Mouse (Mus musculus) heart, embryonic 15.5 days (tissue): ENCODE data around the gene Evi2a. TPM values are rescaled to one million over a fixed set of nuclear protein-coding genes. Genes with fewer than 3 reads are reported as not detected.

Experiments used
- ATAC-seq: fragments of 200-750 bp; cut with Nextera tagmentation; replicated peaks from 2 replicates; pipeline ENCODE4 v1.8.0; 2017; ENCODE audit warnings: low read depth, moderate TSS enrichment; ENCODE audit not compliant: insufficient number of reproducible peaks, insufficient read depth, low FRiP score
- H3K27ac ChIP-seq: fragments of 300-500 bp; sonication (generic); 2 replicates; pipeline ENCODE4 v1.5.1; 2015; ENCODE audit warnings: mild to moderate bottlenecking, inconsistent platforms
- H3K27me3 ChIP-seq: fragments of 300-500 bp; sonication (generic); 2 replicates; pipeline ENCODE4 v1.6.1; 2015; ENCODE audit warnings: inconsistent platforms
- H3K36me3 ChIP-seq: fragments of 300-500 bp; sonication (generic); 2 replicates; pipeline ENCODE4 v1.6.1; 2015; ENCODE audit warnings: mild to moderate bottlenecking, inconsistent platforms
- H3K4me1 ChIP-seq: fragments of 300-500 bp; sonication (generic); replicated peaks from 2 replicates; pipeline ENCODE4 v1.6.1; 2015; ENCODE audit warnings: inconsistent platforms
- H3K4me2 ChIP-seq: fragments of 300-500 bp; sonication (generic); 2 replicates; pipeline ENCODE4 v1.6.1; 2015; ENCODE audit warnings: inconsistent platforms, mild to moderate bottlenecking, moderate library complexity
- H3K4me3 ChIP-seq: fragments of 300-500 bp; sonication (generic); 2 replicates; pipeline ENCODE4 v1.5.1; 2015; ENCODE audit warnings: mild to moderate bottlenecking, inconsistent platforms
- H3K9ac ChIP-seq: fragments of 300-500 bp; sonication (generic); 2 replicates; pipeline ENCODE4 v1.6.1; 2015; ENCODE audit warnings: mild to moderate bottlenecking, inconsistent platforms
- H3K9me3 ChIP-seq: fragments of 300-500 bp; sonication (generic); replicated peaks from 2 replicates; pipeline ENCODE4 v1.6.1; 2016; ENCODE audit warnings: inconsistent platforms
- WGBS: fragments of 180-500 bp; shearing (Covaris S2); methylation state at CpG from one replicate; pipeline ENCODE4 v1.1.7; 2015; ENCODE audit warnings: mixed read lengths; 5-methylcytosine and 5-hydroxymethylcytosine counted together
- polyA plus RNA-seq: library from polyadenylated mRNA; unstranded; fragments of >200 nt; fragmentation: Nextera tagmentation; extraction: Ambion mirVana; gene quantifications from 2 replicates; pipeline ENCODE4 v1.2.1, GENCODE M21; 2015

Gene Evi2a
- polyA plus RNA-seq, 1 experiment from 2014 or later, result 2.3 TPM

DNA sequence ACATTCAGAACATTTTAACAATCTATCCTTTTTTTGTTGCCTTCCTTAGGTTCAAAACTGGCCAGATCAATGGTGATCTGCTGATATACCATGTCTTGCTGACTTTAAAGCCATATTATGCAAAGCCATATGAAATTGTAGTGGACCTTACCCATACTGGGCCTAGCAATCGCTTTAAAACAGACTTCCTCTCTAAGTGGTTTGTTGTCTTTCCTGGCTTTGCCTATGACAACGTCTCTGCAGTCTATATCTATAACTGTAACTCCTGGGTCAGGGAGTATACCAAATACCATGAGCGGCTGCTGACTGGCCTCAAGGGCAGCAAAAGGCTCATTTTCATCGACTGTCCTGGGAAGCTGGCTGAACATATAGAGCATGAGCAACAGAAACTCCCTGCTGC lies 5.1 kb upstream of the Evi2a start:
- 72% methylated on average over 4 of the region's 4 CpGs for WGBS
- no peak for ATAC-seq

DNA sequence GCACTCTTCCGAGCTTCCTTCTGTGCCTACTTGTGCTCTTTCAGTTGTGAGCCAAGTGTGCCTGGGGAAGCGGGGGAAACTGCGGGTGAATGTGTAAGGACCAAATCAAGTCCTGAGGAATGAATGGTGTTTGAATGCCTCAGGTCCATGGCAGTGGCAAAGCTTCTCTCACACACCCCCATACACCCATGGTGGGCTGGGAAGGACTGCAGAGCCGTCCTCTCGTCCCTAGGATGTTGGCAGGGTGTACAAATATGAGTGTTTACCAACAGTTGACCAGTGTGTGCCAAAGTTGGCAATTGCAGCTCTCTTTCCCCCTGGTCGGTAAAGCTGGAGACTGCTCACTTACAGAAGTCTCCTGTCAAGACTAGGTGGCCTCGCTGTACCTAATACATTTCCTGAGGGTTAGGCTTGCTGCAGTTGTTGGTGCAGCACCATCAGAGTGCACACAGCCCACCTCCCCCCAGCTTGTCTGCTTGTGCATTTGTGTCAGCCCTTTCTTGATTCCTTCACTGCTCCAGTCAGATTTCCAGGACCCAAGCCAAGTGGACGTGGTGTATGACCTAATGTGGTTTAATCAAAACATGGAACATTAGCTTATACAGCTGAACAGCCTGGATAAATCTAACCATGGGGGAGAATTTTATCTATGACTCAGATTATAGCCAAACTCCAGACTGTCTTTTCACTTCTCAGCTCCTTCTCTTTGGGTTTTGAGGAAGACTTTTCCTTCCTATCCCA lies 3.7 kb upstream of the Evi2a start:
- peak; percentile 56 for ATAC-seq
- H3K4me2 ChIP-seq, result no peak overlapping the region
- peaks cover 5% of the 10 kb centered on the region; the same call in 1 of the 2 replicates for H3K36me3 ChIP-seq
- no peak overlapping the region for H3K4me3 ChIP-seq
- 67% methylated on average over 8 of the region's 8 CpGs for WGBS
- no peaks in the 10 kb centered on the region for H3K27me3 ChIP-seq
- H3K27ac ChIP-seq, result peak overlapping the region; percentile 13; the same call in 1 of the 2 replicates
- H3K9me3 ChIP-seq, result no peaks in the 10 kb centered on the region
- H3K9ac ChIP-seq, result no peak overlapping the region
- H3K4me1 ChIP-seq, result peaks cover 19% of the 10 kb centered on the region

More for the DNA sequence above, 5.1 kb upstream of the Evi2a start:
- Histone ChIP-seq H3K36me3 (peaks cover 5% of the 10 kb centered on the region; the same call in 1 of the 2 replicates), H3K4me1 (peaks cover 19% of the 10 kb centered on the region), H3K4me3 (no peak overlapping the region), H3K9ac (no peak overlapping the region), H3K27ac (no peak overlapping the region), H3K27me3 (no peaks in the 10 kb centered on the region), H3K9me3 (no peaks in the 10 kb centered on the region), H3K4me2 (no peak overlapping the region)

GRCm38 (mm10) chr11:79533311-79533710 lies 2.9 kb upstream of the Evi2a start:
- H3K27ac ChIP-seq, result peak overlapping the region; percentile 6; the same call in 1 of the 2 replicates
- ATAC-seq, result peak; percentile 76

DNA sequence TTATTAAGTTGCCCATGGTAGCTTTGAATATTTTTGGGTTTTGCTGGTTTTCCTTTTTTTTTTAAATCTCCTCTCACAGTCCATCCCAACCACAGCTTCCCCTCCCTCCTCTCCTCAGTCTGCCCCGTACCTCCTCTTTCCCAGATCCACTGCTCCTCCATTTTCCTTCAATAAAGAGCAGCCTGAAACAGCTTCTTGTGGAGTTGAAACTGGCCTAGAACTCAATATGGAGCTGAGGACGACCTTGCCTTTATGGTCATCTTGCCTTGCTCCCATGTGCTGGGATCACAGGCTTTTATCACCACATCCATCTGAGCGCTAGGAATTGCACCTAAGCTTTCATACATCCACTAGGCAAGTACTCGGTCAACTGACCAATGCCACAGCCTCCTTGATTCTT lies 1.1 kb upstream of the Evi2a start:
- H3K36me3 ChIP-seq, result no peaks in the 10 kb centered on the region; the same call in 1 of the 2 replicates
- H3K27me3 ChIP-seq, result no peaks in the 10 kb centered on the region
- WGBS, result 92% methylated on average over 4 of the region's 4 CpGs
- H3K27ac ChIP-seq, result no peak overlapping the region
- no peak overlapping the region for H3K9ac ChIP-seq
- no peak for ATAC-seq
- H3K4me1 ChIP-seq, result peaks cover 31% of the 10 kb centered on the region
- H3K9me3 ChIP-seq, result no peaks in the 10 kb centered on the region
- H3K4me2 ChIP-seq, result no peak overlapping the region
- no peak overlapping the region for H3K4me3 ChIP-seq

More at GRCm38 (mm10) chr11:79533311-79533710, 2.9 kb upstream of the Evi2a start:
- Histone ChIP-seq H3K27me3 (no peaks in the 10 kb centered on the region), H3K4me3 (no peak overlapping the region), H3K4me1 (peaks cover 19% of the 10 kb centered on the region), H3K36me3 (peaks cover 5% of the 10 kb centered on the region; the same call in 1 of the 2 replicates), H3K9ac (no peak overlapping the region), H3K4me2 (no peak overlapping the region), H3K9me3 (no peaks in the 10 kb centered on the region)
- WGBS, result 46% methylated on average over 6 of the region's 6 CpGs

DNA sequence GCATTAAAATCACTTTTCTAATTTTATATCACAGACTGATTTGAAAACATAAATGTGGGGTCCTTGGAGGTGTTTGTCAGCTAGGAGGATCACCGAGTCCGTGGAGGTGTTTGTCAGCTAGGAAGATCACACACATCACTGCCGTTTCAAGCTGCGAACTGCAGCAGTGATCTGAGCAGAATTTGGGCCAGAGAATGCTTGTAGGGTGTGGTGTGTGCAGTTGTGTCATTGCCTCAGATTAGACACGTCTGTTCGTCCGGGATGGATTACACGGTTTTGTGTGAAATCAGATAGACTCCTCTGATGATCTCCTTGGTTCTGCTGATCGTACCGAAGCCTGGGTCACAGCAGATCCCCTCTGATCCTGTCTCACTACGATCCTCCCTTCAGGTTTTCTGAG lies 365 bp upstream of the Evi2a start:
- no peak overlapping the region for H3K27ac ChIP-seq
- H3K27me3 ChIP-seq, result no peaks in the 10 kb centered on the region
- no peak overlapping the region for H3K9ac ChIP-seq
- H3K36me3 ChIP-seq, result no peaks in the 10 kb centered on the region; the same call in 1 of the 2 replicates
- WGBS, result 85% methylated on average over 11 of the region's 11 CpGs
- H3K4me3 ChIP-seq, result no peak overlapping the region
- no peaks in the 10 kb centered on the region for H3K9me3 ChIP-seq
- peaks cover 31% of the 10 kb centered on the region for H3K4me1 ChIP-seq
- ATAC-seq, result no peak
- no peak overlapping the region for H3K4me2 ChIP-seq

- Histone ChIP-seq H3K4me1 (peaks cover 29% of the 10 kb centered on the region), H3K4me2 (no peak overlapping the region), H3K36me3 (no peaks in the 10 kb centered on the region; the same call in 1 of the 2 replicates), H3K4me3 (no peak overlapping the region), H3K27ac (no peak overlapping the region), H3K9me3 (no peaks in the 10 kb centered on the region), H3K27me3 (no peaks in the 10 kb centered on the region), H3K9ac (no peak overlapping the region)
- ATAC-seq, result no peak
- 88% methylated on average over 2 of the region's 2 CpGs for WGBS
Observed at GRCm38 (mm10) chr11:79529736-79530135, 673 bp downstream of the Evi2a start.

DNA sequence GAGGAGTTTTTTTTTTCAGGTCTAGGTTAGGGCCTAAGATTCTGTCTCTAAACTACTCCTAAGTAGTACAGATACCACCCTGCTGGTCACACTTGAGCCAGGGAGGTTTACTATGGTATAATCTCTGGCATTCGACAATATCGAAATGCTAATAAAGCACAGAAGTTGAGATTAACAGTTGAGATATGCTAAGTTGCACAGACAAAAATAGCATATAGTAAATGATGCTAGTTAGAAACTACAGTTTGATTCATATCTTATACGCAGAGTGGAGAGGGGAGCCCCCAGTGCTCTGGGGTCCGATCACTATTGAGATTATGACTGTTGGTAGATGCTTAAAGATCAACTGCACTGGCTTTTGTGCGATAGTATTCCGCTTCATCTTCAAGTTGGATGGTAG lies 1.2 kb downstream of the Evi2a start:
- Histone ChIP-seq H3K9me3 (no peaks in the 10 kb centered on the region), H3K4me3 (no peak overlapping the region), H3K36me3 (no peaks in the 10 kb centered on the region; the same call in 1 of the 2 replicates), H3K9ac (no peak overlapping the region), H3K4me1 (peaks cover 24% of the 10 kb centered on the region), H3K4me2 (no peak overlapping the region), H3K27ac (no peak overlapping the region), H3K27me3 (no peaks in the 10 kb centered on the region)
- 92% methylated on average over 6 of the region's 6 CpGs for WGBS
- no peak for ATAC-seq

- H3K9ac ChIP-seq, result no peak overlapping the region
- H3K4me3 ChIP-seq, result no peak overlapping the region
- H3K36me3 ChIP-seq, result no peaks in the 10 kb centered on the region; the same call in 1 of the 2 replicates
- H3K27me3 ChIP-seq, result no peaks in the 10 kb centered on the region
- H3K4me1 ChIP-seq, result peaks cover 19% of the 10 kb centered on the region
- no peak overlapping the region for H3K4me2 ChIP-seq
- ATAC-seq, result no peak
- H3K27ac ChIP-seq, result no peak overlapping the region
- no peaks in the 10 kb centered on the region for H3K9me3 ChIP-seq
- 85% methylated on average over 3 of the region's 3 CpGs for WGBS
Observed at GRCm38 (mm10) chr11:79528601-79529000, 1.8 kb downstream of the Evi2a start.

GRCm38 (mm10) chr11:79527739-79528384 lies 2.5 kb downstream of the Evi2a start:
- H3K9me3 ChIP-seq, result no peaks in the 10 kb centered on the region
- H3K27me3 ChIP-seq, result no peaks in the 10 kb centered on the region
- H3K9ac ChIP-seq, result no peak overlapping the region
- no peaks in the 10 kb centered on the region; the same call in 1 of the 2 replicates for H3K36me3 ChIP-seq
- peak overlapping the region; percentile 53; the same call in 1 of the 2 replicates for H3K27ac ChIP-seq
- WGBS, result 65% methylated on average over 5 of the region's 5 CpGs
- no peak for ATAC-seq
- no peak overlapping the region for H3K4me3 ChIP-seq
- H3K4me2 ChIP-seq, result peak overlapping the region; percentile 23; the same call in 1 of the 2 replicates
- peaks cover 11% of the 10 kb centered on the region for H3K4me1 ChIP-seq

DNA sequence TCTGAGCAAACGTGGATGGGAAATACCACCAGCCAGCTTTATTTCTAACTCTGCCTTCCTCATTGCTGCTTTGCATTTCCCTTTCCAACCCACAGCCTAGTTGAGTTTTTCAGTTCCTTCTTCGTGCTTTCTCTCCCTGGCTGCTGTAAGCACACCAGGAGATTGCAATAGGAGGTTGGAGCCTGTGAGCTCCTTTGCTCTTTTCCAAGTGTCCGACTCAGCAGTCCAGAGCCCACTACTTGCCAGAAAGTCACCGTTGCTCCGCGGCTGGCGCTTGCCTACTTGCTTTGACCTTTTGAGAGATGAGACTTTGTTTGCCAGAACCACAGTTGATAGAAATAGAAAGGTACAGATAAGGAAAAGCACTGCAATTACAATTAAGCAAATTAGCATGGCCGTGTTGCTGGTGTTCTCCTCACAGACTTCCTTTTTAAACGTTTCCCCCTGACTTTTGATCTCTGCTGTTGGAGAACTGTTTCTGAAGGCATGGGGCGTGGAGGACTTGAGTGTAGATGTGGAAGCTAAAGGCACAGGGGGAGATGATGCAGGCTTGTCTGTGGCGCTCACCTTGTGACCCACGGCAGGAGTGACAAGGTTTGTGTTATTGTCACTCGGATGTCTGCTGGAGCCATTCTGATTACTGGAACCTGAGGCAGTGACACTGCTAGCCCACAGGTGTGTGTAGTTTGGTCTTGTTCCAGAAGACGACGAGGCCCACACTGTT lies 3.2 kb downstream of the Evi2a start:
- WGBS, result 50% methylated on average over 15 of the region's 15 CpGs
- Histone ChIP-seq H3K9me3 (no peaks in the 10 kb centered on the region), H3K36me3 (no peaks in the 10 kb centered on the region; the same call in 1 of the 2 replicates), H3K27me3 (no peaks in the 10 kb centered on the region), H3K4me1 (peaks cover 11% of the 10 kb centered on the region), H3K4me3 (no peak overlapping the region), H3K9ac (no peak overlapping the region), H3K4me2 (peak overlapping the region; percentile 23; the same call in 1 of the 2 replicates), H3K27ac (peak overlapping the region; percentile 53)
- no peak for ATAC-seq

DNA sequence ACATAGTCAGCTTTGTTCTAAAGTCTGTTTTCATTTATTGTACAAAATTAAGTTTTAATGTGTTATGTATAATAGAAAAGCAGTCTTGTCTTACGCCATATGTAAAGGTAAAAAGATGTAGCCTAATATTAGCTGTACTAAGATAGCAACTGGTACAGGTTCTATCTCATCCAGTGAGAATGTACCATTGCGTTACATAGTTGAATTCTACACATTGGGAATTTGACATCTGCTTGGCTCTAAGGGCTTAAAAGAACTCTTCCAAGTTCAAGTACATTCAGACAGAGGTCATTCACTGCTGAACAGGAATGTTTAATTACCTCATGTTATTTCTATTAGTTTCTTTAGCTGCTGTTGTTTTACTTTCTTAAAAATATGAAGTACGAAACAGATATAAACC lies 3.9 kb downstream of the Evi2a start:
- Histone ChIP-seq H3K36me3 (no peaks in the 10 kb centered on the region; the same call in 1 of the 2 replicates), H3K4me1 (peaks cover 11% of the 10 kb centered on the region), H3K4me2 (peak overlapping the region; percentile 23; the same call in 1 of the 2 replicates), H3K4me3 (no peak overlapping the region), H3K27me3 (no peaks in the 10 kb centered on the region), H3K9me3 (no peaks in the 10 kb centered on the region), H3K27ac (0 out of 2 replicates have a peak overlapping the region, but pooled peaks have one; percentile 53), H3K9ac (no peak overlapping the region)
- ATAC-seq, result no peak
- 72% methylated on average over 3 of the region's 3 CpGs for WGBS
